Mouse (Mus musculus) spleen, adult 2 months (tissue): ENCODE measurements around the gene Thsd7b. TPM values are rescaled to one million over a fixed set of nuclear protein-coding genes. Genes with fewer than 3 reads are reported as not detected.

ENCODE experiments used
- DNase-seq, 2 experiments: peaks; one replicate each; pipeline versions ENCODE4 v3.0.0 to v3.0.0-alpha.2; 2012 to 2021; ENCODE audit warnings: low spot score in 2 of 2, low read depth in 1 of 2
- H3K27ac ChIP-seq: fragments of 200-500 bp; 2 replicates; pipeline ENCODE4 v1.5.1; 2012; ENCODE audit warnings: low read length, inconsistent platforms; ENCODE audit not compliant: insufficient read depth
- H3K27me3 ChIP-seq: fragments of 200-500 bp; 2 replicates; pipeline ENCODE4 v1.6.1; 2012; ENCODE audit warnings: mild to moderate bottlenecking, moderate library complexity, low read length, inconsistent platforms; ENCODE audit not compliant: control insufficient read depth, insufficient read depth
- H3K36me3 ChIP-seq: fragments of 200-500 bp; 2 replicates; pipeline ENCODE4 v1.6.1; 2012; ENCODE audit warnings: mild to moderate bottlenecking, low read length, inconsistent platforms; ENCODE audit not compliant: control insufficient read depth, insufficient read depth
- H3K4me1 ChIP-seq: fragments of 200-500 bp; 2 replicates; pipeline ENCODE4 v1.6.1; 2011; ENCODE audit warnings: inconsistent platforms; ENCODE audit not compliant: control insufficient read depth, insufficient read depth, insufficient read length
- H3K4me3 ChIP-seq: fragments of 200-500 bp; 2 replicates; pipeline ENCODE4 v1.5.1; 2011; ENCODE audit warnings: mild to moderate bottlenecking, inconsistent platforms; ENCODE audit not compliant: insufficient read depth, insufficient read length; ENCODE audit errors: extremely low read depth
- CTCF ChIP-seq: fragments of 200-500 bp; IDR thresholded peaks from 2 replicates; pipeline ENCODE4 v1.5.1; 2011; ENCODE audit warnings: mild to moderate bottlenecking, inconsistent platforms; ENCODE audit not compliant: insufficient read depth, insufficient read length, insufficient replicate concordance; ENCODE audit errors: extremely low read depth
- POLR2A ChIP-seq: fragments of 200-500 bp; IDR thresholded peaks from 2 replicates; pipeline ENCODE4 v1.6.1; 2011; ENCODE audit warnings: low read depth, low read length, inconsistent platforms
- WGBS: fragments of 180-500 bp; shearing (Covaris S2); methylation state at CpG from one replicate; pipeline ENCODE4 v1.1.7; 2018; 5-methylcytosine and 5-hydroxymethylcytosine counted together
- polyA plus RNA-seq: library from polyadenylated mRNA; depleted of rRNA; stranded (reverse); fragments of >200 nt; gene quantifications from 2 replicates; pipeline ENCODE4 v1.2.3, GENCODE M21; 2012

The Thsd7b gene
- polyA plus RNA-seq, 1 experiment, result 0.11 TPM

- no peaks in the 10 kb centered on the region for H3K4me1 ChIP-seq
- H3K27me3 ChIP-seq, result no peaks in the 10 kb centered on the region
- no peak overlapping the region for H3K4me3 ChIP-seq
- no peaks in the 10 kb centered on the region for H3K36me3 ChIP-seq
- TF ChIP-seq POLR2A (no peak), CTCF (no peak)
- 16% methylated on average over 3 of the region's 3 CpGs for WGBS
- no peak overlapping the region for H3K27ac ChIP-seq
- no peak for DNase-seq
Measured at GRCm38 (mm10) chr1:129658045-129658444, 384.9 kb downstream of the Thsd7b start.

- TF ChIP-seq POLR2A (no peak), CTCF (no peak)
- no peaks in the 10 kb centered on the region for H3K36me3 ChIP-seq
- WGBS, result 80% methylated on average over 1 of the region's 1 CpGs
- no peak overlapping the region for H3K27ac ChIP-seq
- H3K27me3 ChIP-seq, result no peaks in the 10 kb centered on the region
- H3K4me1 ChIP-seq, result no peaks in the 10 kb centered on the region
- DNase-seq, result no peak
- H3K4me3 ChIP-seq, result no peak overlapping the region
Measured at GRCm38 (mm10) chr1:129675878-129676277, 402.8 kb downstream of the Thsd7b start.

GRCm38 (mm10) chr1:129678851-129679250, 405.7 kb downstream of the Thsd7b start:
- Histone ChIP-seq H3K4me3 (no peak overlapping the region), H3K4me1 (no peaks in the 10 kb centered on the region), H3K36me3 (no peaks in the 10 kb centered on the region), H3K27ac (no peak overlapping the region), H3K27me3 (no peaks in the 10 kb centered on the region)
- no peak for DNase-seq
- 68% methylated on average over 4 of the region's 4 CpGs for WGBS
- TF ChIP-seq CTCF, result no peak
- no peak for TF ChIP-seq POLR2A

GRCm38 (mm10) chr1:129705701-129706100, 432.6 kb downstream of the Thsd7b start:
- Histone ChIP-seq H3K27me3 (no peaks in the 10 kb centered on the region), H3K4me1 (no peaks in the 10 kb centered on the region), H3K4me3 (no peak overlapping the region), H3K27ac (no peak overlapping the region), H3K36me3 (no peaks in the 10 kb centered on the region)
- TF ChIP-seq CTCF, result no peak
- DNase-seq, result no peak
- 79% methylated on average over 1 of the region's 1 CpGs for WGBS

- Histone ChIP-seq H3K4me1 (no peaks in the 10 kb centered on the region), H3K27me3 (no peaks in the 10 kb centered on the region), H3K36me3 (no peaks in the 10 kb centered on the region), H3K27ac (no peak overlapping the region), H3K4me3 (no peak overlapping the region)
- 90% methylated on average over 3 of the region's 3 CpGs for WGBS
- no peak for DNase-seq
- TF ChIP-seq CTCF (no peak), POLR2A (no peak)
Measured at GRCm38 (mm10) chr1:129712706-129713105, 439.6 kb downstream of the Thsd7b start.

GRCm38 (mm10) chr1:129713571-129713970, 440.5 kb downstream of the Thsd7b start:
- no peak overlapping the region for H3K27ac ChIP-seq
- TF ChIP-seq CTCF, result no peak
- no peak for TF ChIP-seq POLR2A
- no peaks in the 10 kb centered on the region for H3K4me1 ChIP-seq
- no peaks in the 10 kb centered on the region for H3K36me3 ChIP-seq
- DNase-seq, result no peak
- no peaks in the 10 kb centered on the region for H3K27me3 ChIP-seq
- no peak overlapping the region for H3K4me3 ChIP-seq
- 90% methylated on average over 3 of the region's 3 CpGs for WGBS

- no peak overlapping the region for H3K4me3 ChIP-seq
- DNase-seq, result no peak
- no peaks in the 10 kb centered on the region for H3K4me1 ChIP-seq
- no peak for TF ChIP-seq CTCF
- no peak overlapping the region for H3K27ac ChIP-seq
- H3K27me3 ChIP-seq, result no peaks in the 10 kb centered on the region
- H3K36me3 ChIP-seq, result no peaks in the 10 kb centered on the region
Measured at GRCm38 (mm10) chr1:129719592-129719991, 446.5 kb downstream of the Thsd7b start.
